Mouse (Mus musculus): ENCODE measurements around the gene Cdk6.
"Not testable (repeated sequence)": the region's sequence is repeated elsewhere in the genome, so short reads cannot be mapped to it uniquely, and the experiment has no call there.

Cdk6 gene

DNA sequence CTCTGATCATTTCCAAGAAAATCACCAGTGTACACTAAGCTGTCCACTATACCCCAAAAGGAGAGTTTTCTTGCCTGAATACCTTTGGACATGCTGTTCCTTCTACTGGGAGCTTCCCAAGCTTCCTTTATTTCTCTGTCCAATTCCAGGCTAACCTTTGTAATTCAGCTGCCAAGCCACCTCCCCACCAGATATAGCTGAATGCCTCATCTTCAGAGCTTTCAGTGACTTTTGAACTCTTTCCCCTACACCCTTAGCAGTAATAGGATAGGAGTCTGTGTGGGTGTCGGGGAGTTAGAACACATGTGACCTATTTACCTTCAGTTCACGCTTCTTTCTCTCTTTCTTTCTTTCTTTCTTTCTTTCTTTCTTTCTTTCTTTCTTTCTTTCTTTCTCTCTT, 34.9 kb downstream of the Cdk6 start:
- no peak for DNase-seq (ENCODE audit: low spot score in 2 of 2)

DNA sequence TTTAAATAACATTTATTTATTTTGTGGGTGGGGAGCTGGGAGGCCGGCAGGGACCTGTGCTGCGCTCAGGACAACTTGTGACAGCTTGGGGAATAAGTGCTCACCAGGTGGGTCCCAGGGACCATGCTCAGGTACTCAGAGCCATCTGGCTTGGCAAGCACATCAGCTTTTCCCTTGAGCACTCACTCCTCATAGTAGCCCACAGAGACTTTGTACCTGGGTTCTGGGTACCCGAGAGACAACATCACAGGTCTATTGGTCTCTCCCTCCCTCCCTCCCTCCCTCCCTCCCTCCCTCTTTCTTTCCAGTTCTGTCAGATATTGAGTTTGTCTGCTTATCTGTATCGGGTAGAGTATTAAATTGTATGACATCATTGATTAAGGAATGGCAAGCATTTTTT, 38.0 kb downstream of the Cdk6 start:
- DNase-seq (ENCODE audit: low spot score in 2 of 2): no peak

DNA sequence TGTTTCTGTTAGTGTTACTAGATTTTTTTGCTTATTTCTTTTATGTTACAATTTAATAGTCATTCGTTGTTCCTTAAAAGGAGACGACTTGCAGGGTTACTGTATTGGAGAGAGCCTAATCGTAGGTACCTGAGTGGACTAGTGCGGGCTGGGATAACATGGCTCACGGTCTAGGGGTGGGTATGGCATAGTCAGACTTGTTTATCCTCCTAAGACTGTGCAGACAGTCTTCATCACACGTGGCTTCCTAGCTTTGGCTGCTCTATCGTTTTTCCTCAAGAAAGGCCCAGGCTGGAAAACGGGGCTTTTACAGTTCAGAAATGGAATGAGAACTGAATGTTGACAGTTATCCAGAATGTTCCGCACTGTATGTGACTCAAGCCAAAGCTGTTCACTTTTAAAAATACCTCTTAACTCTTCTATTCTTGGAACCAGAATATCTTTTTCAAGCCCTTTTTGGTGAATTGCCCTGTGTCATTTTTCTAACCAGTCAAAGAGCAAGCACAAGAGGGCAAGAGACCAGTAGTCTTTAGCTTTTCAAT, 39.5 kb downstream of the Cdk6 start:
- DNase-seq (ENCODE audit: low spot score in 2 of 2): no peak

DNA sequence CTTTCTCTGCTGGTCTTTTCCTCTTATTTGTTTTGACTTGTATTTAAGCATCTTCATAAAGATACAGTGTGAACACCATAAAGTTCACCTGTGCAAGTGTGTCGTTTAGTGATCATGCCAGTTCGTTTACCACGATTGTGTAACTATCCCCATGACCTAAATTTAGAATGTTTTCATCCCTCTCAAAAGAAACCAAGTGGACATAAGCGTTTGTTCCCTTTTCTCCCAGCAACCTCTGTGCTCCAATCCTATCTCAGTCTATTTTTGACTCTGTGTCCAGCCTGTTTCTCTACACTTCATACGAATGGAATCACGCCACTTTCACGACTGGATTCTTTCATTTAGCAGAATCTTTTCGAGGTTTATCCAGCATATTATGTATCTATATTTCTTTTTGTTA, 40.5 kb downstream of the Cdk6 start:
- DNase-seq (ENCODE audit: low spot score in 2 of 2): no peak

DNA sequence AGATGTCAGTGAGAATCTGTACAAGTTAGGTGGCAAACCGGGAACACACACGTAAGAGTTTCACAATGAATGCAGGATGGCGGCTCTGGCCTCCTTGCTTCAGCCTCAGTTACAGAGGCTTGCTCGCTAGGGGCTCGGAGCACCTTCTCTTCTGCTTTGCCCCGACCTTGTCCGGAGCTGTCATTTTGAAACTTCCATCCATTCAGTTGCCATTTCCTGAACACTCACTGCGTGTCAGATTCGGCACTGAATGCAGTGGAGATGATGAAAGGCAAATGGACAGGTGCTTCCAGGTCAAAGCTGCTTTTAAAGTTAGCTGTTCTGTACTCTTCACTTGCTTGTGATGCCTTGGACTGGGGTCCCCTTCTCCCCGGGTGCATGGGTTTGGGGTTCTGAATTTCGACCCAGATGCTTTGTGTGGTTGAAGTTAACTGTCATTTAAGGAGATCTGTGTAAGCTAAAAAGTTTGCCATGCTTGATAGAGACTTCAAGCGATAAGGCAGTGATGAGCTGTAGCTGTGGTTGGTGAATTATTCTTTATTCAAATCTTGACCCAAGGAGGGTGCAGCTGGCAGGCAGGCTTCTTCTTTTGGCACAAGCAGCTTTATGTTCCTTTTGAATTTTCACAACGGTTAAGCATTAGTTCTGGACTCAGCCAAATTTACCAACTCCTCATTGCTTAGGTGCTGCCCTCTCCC, 41.2 kb downstream of the Cdk6 start:
- no peak for DNase-seq (ENCODE audit: low spot score in 2 of 2)

DNA sequence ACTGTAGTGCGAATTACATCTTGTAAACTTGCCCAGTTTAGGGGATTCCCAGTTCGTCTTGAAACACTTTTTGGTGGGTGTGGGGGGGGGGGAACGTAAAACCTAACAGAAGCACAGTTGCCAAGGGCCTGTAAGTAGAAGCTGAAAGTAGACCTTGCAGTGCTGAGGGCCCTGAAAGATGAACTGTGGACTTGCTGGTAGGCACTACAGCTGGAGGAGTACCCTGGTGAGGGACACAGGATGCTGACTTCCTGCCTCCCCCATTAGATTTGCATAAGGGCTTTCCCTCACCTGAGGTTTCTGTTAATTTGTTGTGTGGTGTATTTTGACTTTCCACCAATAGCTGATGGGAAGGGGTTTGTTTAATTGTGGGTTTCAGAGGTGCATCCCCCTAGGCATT, 42.3 kb downstream of the Cdk6 start:
- no peak for DNase-seq (ENCODE audit: low spot score in 2 of 2)

DNA sequence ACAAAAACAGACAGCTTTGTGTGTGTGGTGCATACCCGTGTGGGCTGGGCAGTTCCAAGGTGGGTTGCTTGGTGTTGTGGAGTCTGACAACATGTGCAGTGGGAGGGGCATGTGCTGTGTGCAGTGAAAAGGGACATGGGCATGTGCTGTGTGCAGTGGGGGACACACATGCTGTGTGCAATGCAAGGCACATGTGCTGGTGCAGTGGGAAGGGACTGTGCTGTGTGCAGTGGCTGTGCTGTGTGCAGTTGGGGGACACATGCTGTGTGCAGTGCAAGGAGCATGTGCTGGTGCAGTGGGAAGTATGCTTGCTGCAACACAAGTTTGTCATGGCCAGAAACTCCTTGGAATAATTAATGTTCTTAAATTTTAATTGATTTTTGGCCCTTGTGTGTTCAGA, 43.8 kb downstream of the Cdk6 start:
- no peak for DNase-seq (ENCODE audit: low spot score in 2 of 2)

DNA sequence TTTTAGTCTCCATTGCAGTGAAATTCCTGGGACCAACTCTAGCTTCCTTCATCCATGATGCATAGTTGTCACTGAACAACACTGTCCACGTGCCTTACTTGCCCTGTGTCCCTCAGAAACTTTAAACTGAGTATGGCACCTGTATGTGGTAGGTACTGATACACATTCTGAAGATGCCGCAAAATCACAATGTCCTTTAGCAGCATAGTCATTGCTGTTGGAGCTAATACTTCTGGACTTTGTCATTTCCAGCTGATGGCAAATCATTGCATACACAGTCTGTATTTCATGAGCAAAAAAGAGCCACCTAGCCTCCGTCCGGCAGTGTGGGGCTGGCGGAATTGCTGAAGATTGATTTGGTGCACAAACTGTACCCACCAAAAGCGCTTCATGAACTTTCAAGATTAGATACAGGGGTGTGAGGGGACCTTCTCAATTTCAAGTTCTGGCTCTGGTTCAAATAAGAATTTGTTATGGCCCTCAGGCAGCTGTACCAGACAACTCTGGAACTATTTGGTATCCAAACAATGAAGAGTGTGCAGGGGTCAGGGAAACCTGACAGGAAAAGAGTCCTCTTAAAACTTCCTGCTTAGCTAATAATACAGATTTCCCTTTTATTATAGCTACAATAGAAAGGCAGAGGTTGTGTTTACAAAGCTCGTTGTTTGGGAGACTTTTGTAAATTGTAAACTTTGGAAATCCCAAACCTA, 44.9 kb downstream of the Cdk6 start:
- DNase-seq (ENCODE audit: low spot score in 2 of 2): no peak

DNA sequence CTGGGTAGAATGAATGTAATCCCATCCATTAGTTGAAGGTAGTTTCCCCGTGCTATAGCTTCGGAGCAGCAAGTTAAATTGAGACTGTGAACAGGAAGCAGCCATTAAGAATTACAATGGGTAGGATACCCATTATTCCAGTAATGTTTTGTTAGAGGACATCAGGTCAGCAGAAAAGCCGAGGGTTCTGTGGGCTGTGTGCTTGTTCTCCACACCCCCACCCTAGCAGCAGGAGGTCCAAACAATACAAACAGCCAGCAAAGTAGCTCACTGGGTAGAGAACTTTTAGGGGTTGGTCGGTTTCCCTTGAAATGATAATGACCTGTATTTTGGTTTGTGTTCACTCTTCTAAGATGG, 45.4 kb downstream of the Cdk6 start:
- DNase-seq (ENCODE audit: low spot score in 2 of 2): no peak

DNA sequence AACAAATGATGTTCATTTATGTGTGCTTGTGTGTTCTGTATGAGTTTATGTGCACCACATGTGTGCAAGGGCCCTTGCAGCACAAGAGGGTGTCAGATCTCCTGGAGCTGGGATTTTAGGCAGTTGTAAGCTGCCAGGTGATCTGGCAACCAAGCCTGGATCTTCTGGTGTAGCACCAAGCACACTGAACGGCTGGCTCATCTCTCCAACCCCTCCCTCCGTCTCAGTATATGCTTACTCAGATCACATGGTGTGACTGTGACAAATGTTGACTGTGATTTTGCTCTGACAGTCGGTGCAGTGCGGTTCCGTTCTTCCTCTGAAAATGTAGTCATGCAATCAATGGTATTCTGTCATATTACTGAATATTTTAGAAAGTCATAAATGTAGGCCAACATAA, 45.9 kb downstream of the Cdk6 start:
- DNase-seq (ENCODE audit: low spot score in 2 of 2): no peak

DNA sequence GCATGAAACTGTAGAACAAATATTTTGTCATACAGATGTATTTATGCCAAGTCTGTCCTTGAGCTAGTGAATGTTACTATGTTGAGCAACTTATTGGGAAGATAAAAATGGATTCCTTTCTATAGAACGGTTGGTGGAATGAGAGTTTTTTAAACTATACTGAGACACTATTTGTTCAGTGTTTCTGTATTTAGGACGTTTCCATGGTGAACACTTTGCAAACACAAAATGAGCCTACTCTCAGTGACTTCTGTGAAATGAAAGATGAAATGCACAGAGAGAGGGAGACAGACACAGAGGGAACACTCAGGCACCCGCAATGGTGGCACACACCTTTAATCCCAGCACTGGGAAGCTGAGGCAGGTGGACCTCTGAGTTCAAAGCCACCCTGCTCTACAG, 51.6 kb downstream of the Cdk6 start:
- no peak for DNase-seq (ENCODE audit: low spot score in 2 of 2)

DNA sequence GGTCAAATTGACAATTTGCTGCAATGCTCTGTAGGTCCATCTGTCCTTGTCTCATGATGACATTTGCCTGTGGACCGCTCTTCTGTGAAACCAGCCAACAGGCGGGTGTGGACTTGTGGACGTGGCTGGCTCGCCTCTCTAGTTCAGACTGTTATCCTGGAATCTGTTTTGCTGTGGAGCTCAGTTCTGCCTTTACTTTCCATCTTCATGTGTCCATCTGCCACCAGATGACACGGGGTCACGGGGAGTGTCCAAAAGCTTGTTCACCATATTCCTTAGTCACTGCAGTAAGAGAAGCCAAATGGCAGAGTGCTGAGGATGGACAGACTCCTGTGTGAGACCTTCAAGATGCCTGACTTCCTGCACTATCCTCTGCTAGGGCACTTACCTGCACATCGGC, 52.9 kb downstream of the Cdk6 start:
- no peak for DNase-seq (ENCODE audit: low spot score in 2 of 2)

DNA sequence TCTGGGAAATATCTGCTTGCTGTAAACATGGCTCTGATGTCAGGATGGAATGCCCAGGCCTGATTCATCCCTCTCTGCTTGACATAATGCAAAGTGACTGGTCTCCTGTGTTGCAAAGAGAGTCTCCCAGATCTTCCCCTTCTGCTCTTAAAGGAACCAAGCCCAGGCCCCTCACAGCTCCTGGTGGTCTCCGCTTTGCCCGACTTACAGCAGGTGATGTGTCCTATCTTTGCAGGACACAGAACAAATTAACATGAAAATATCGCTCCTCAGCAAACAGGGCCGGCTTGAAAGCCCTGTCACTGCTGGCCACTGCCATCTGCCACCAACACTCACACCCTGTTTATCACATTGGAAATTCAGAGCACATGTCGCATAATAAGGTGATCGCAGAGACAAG, 53.7 kb downstream of the Cdk6 start:
- no peak for DNase-seq (ENCODE audit: low spot score in 2 of 2)

DNA sequence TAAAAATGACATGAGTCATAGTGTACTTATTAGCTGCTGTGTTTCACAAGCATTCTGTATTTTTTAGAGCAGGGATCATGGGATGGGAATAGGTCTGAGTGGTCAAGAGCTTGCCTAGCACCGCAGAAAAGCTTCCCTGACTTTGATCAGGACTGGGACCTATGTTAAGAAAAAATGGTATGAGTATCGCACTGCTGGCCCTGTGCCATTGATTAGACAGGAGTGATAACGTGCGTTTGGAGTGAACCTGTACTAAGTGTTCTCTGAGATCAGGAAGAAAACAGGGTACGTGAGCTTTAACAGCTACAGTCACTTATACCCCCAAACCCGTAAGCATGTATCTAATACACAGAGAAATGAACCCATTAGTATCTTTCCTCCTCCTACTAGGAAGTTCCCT, 54.9 kb downstream of the Cdk6 start:
- no peak for DNase-seq (ENCODE audit: low spot score in 2 of 2)

DNA sequence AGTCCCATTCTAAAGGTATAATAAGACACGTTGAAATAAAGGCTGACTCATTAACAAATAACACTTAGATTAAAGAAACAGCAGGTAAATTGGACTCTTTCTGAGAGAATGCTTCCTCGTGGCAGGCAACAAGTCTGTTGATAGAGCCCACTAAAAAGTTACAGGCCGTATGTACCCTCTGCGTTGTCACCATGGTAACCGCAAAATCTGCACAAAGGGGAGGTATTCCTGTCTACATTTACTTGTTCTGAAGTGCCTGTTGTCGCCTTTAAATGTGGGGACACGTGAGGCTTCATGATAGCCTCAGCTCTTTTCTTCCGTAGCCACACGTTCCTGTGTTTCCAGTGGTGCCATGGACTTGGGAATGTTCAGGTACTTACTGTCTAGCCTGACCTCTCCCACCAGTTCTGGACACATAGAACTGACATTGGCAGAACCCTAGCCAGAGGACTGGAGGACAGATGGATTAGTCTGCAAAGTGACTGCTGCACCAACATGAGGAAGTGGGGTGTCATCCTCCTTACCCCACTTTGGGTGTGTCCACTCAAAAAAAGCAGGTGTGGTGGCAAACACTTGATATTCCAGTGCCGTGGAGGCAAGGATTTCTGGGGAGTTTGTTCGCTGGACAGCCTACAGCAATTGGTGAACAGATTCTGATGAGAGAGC, 55.8 kb downstream of the Cdk6 start:
- DNase-seq (ENCODE audit: low spot score in 2 of 2): no peak

DNA sequence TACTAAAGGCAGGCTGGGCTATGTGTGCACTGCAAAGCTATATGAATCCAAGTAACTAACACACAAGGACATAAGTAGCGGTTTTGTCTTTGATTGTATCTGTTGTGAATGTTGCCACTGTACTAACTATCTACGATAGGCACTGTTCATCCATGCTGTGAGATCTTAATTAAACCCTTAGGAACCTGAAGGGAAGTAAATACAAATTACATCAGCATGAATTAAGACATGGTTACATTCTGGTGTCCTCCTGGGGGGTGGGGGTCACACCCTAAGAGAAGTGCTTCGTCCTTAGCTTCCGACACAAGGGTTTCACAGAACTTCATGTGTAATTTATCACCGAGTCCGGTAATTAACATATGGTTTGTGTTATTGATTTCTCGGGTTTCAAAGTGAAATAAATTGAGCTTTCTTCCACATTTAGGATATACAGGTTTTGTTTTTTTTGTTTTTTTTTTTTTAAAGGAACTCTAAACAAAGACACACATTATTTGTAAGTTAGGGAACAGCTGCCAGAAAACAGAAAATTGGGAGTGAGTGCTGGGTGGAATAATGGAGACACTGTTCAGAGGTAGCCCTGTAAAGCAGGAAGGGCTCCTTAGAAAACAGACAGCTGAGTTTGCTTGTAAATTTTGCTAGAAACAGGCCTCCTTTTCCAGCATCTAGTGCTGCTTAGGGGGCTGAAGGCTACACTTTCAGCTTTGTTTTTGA, 58.7 kb downstream of the Cdk6 start:
- no peak for DNase-seq (ENCODE audit: low spot score in 2 of 2)

DNA sequence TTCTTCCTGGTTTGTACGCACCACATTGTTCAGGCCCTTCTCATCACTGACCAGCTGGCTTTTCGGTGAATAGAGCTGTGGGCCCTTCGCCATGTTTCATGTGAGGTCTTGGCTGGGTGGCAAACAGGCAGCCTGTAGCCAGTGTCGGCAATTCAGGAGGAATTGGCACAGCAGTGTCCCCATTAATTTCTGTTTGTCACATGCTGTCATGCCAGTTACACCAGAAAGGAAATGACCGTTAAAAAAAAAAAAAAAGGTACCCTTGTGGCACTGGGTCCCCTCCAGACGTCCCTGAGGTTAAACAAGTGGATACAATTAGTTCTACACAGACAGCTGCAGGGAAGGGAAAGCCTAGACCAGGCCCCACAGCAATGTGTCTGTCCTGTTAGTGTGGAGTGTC, 63.8 kb downstream of the Cdk6 start:
- no peak for DNase-seq (ENCODE audit: low spot score in 2 of 2)

DNA sequence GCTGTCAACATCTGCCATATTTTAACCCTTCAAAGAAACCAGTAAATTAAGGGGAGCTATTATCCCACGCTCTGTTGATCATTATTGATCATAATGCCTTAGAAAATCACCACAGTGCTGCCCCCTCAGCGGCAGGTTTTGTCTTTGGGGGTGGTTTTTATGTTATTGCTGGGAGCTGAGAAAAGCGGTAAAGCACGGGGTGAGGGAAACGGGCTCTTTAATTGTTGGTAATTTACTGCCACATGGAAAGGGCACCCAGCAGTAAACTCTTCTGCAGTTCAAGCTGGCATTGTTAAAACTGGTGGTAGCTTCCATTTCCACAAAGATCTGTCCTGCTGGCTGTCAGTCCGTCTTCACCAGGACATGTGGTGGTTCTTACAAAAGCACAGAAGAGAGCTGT, 64.2 kb downstream of the Cdk6 start:
- DNase-seq (ENCODE audit: low spot score in 2 of 2): no peak

DNA sequence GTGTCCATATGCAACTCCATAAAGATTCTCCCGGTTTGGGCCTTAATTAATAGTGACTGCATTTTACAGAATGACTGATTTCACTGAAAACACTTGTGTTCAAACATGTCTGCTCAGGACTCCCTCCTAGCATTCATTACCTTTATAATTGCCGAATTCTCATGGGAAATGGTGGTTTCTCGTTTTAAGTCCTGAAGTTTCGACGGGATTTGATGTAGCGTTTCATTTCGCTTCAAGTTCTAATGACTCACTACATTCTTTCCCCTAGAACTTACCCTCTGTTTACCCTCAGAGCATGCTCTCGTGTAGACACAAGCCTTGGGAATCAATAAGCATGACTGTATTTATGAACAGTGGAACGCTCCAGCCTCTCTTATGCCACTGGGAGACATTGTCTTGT, 66.6 kb downstream of the Cdk6 start:
- DNase-seq (ENCODE audit: low spot score in 2 of 2): no peak

DNA sequence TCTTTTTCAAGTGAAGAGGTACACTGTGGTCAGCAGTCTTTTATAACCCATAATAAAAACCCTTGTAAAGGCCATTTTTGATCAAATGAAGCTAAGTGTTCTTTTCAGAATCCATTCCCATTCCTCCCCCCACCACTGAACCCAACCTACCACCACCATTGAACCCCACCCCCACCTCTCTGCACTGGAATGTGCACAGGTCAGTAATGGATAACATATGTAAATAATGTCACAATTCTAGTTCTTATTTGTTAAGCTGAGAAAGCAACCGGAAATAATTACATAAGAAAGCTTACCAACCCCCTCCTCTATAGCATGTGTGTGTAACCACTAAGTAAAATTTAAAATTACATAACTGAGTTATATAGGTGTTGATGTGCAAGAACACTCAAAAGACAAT, 76.9 kb downstream of the Cdk6 start:
- DNase-seq (ENCODE audit: low spot score in 2 of 2): not testable (repeated sequence)

DNA sequence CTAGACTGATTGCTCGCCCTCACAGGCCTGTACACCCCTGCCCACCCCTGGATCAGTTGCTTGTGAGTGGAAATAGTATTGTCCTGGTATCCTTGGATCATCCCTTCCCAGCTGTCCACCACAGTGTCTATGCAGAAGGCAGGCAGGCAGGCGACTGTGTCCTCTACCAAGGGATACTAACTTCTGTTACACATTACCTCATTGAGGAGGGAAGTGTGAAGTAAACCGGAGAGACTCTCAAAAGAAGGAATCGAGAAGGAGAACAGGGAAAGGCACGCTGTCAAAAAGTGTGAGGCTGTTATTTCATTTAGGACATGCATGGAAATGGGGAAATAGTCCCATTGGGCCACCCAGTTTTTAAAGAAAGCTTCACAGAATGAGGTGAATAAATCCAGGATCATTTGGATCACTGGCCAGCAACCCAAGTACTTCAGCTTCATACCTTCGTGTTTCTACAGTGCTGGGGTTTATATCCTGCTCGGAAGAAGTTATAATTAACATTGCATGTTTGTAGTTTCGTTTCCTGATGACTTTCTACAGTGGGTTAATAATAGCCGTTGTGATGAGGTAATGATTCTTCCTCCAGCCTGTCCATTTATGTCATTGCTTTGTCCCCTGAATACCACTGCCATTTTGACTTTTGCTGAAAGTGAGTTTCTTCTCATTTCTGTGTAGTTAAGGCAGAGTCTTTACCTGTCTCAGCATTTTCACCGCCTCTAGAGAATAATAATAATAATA, 79.0 kb downstream of the Cdk6 start:
- no peak for DNase-seq (ENCODE audit: low spot score in 2 of 2)

DNA sequence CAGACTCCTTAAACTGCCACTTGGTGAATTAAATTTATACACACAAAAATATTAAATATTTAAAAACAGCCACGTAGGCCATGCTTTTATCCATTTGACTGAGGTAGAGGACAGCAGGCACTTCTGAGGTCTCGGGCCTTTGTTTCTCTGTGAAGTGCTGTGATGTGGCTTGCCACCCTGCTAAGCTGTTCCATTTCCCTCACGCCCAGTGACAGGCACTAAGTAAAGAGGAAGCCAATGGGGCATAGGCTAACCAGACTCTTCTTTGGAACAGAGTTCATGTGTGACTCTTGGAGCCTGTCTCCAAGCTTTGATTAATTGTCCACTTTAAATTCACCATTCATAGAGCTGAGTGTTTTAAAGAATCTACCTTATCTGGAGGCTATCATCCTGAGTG, 79.5 kb downstream of the Cdk6 start:
- DNase-seq (ENCODE audit: low spot score in 2 of 2): no peak
